Mouse (Mus musculus): ENCODE results near the gene Vmn1r175.
"Not testable (repeated sequence)": the region's sequence is repeated elsewhere in the genome, so short reads cannot be mapped to it uniquely, and the experiment has no call there.

Vmn1r175 gene

DNA sequence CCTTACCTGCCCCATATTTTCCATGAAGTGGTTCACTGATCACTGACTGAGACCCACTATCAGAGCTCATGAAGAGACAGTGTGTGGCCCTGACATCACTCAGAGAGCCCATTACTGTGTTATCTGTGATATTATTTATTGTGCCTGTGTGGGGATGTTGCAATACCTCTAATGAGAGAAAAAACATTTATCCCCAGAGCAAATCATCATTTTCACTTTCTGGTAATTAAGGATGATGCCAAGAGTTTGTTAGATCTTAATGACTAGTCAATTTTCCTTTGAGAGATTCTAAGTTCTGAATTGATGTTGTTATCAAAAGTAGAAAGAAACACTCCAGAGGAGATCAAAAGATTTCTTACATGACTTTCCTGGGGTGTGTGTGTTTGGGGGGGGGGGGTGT lies at the start of gene Vmn1r175:
Gene Vmn1r175, minus strand, starts transcription at position 101 of the 400 bp plus-strand sequence.
- DNase-seq = not testable (repeated sequence)

DNA sequence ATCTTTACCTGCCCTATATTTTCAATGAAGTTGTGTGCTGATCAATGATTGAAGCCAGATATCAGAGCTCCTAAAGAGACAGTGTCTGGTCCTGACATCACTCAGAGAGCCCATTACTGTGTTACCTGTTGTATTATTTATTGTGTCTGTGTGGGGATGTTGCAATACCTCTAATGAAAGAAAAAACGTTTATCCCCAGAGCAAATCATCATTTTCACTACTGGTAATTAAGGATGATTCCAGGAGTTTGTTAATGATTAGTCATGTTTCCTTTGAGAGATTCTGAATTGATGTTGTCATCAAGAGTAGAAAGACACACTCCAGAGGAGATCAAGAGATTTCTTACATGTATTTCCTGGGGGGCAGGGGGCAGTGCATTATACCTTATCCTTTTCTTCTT lies 26.8 kb upstream of the Vmn1r175 start, which contains the start of gene Vmn1r176:
Gene Vmn1r176, minus strand, starts transcription at position 101 of the 400 bp plus-strand sequence.
- DNase-seq = not testable (repeated sequence)

- no peak for DNase-seq
Observed at GRCm38 (mm10) chr7:23784526-23784925, 25.9 kb downstream of the Vmn1r175 start.
